Mouse (Mus musculus) bone marrow, adult 2 months (tissue): ENCODE data around the gene T. TPM values are rescaled to one million over a fixed set of nuclear protein-coding genes. Genes with fewer than 3 reads are reported as not detected.

Source experiments
- H3K27ac ChIP-seq: fragments of 200-500 bp; 2 replicates; pipeline ENCODE4 v1.5.1; 2012; ENCODE audit warnings: low read depth, mild to moderate bottlenecking, control low read depth, inconsistent platforms, low read length; ENCODE audit not compliant: control insufficient read depth, poor library complexity, insufficient read depth
- H3K4me1 ChIP-seq: fragments of 200-500 bp; 2 replicates; pipeline ENCODE4 v1.6.1; 2011; ENCODE audit warnings: low read length; ENCODE audit not compliant: control insufficient read depth, insufficient read depth
- H3K4me3 ChIP-seq: fragments of 200-500 bp; replicated peaks from 2 replicates; pipeline ENCODE3; 2011; ENCODE audit warnings: mild to moderate bottlenecking, low read depth, low read length, control low read depth; ENCODE audit not compliant: control insufficient read depth
- CTCF ChIP-seq: fragments of 200-500 bp; IDR thresholded peaks from 2 replicates; pipeline ENCODE4 v1.5.1; 2011; ENCODE audit warnings: low read length, control low read depth; ENCODE audit not compliant: control insufficient read depth, insufficient read depth
- POLR2A ChIP-seq: fragments of 200-500 bp; IDR thresholded peaks from 2 replicates; pipeline ENCODE4 v1.6.1; 2011; ENCODE audit warnings: low read depth, mild to moderate bottlenecking, control low read depth, low read length, borderline replicate concordance; ENCODE audit not compliant: control insufficient read depth
- WGBS: fragments of 180-500 bp; shearing (Covaris S2); methylation state at CpG from one replicate; pipeline ENCODE4 v1.1.7; 2018; 5-methylcytosine and 5-hydroxymethylcytosine counted together
- polyA plus RNA-seq: library from polyadenylated mRNA; stranded (reverse); fragments of >200 nt; gene quantifications from 2 replicates; pipeline ENCODE4 v1.2.4, GENCODE M21; 2011; ENCODE audit warnings: low replicate concordance; ENCODE audit not compliant: missing spikeins, insufficient read depth, insufficient read length

T gene
- polyA plus RNA-seq, 1 experiment, result not detected

- 82% methylated on average over 7 of the region's 7 CpGs for WGBS
- Histone ChIP-seq H3K4me1 (no peaks in the 10 kb centered on the region), H3K27ac (no peak overlapping the region), H3K4me3 (no peak overlapping the region)
- TF ChIP-seq CTCF (no peak), POLR2A (no peak)
Measured at GRCm38 (mm10) chr17:8482876-8483275, 48.7 kb downstream of the T start.

DNA sequence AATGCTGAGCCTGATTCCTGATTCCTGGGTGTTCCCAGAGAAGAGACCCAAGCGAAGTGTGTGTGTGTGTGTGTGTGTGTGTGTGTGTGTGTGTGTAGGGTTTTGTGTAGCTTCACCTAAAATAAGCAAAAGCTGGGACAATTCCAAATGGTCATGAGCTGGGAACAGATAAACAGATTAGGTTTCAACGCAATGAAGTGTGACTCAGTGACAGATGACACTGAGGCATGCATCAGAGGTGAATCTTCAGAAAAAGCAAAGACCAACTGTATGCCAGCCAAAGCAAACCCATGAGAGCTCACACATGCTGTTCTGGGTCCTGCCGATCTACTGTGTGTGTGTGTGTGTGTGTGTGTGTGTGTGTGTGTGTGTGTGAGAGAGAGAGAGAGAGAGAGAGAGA lies 50.0 kb downstream of the T start:
- 77% methylated on average over 3 of the region's 3 CpGs for WGBS
- TF ChIP-seq CTCF (no peak), POLR2A (no peak)
- no peak overlapping the region for H3K4me3 ChIP-seq

GRCm38 (mm10) chr17:8485146-8485545 lies 50.9 kb downstream of the T start:
- no peak overlapping the region for H3K4me3 ChIP-seq
- no peaks in the 10 kb centered on the region for H3K4me1 ChIP-seq
- TF ChIP-seq CTCF, result no peak
- TF ChIP-seq POLR2A, result no peak
- H3K27ac ChIP-seq, result no peak overlapping the region

More for the DNA sequence above, 50.0 kb downstream of the T start:
- Histone ChIP-seq H3K4me1 (no peaks in the 10 kb centered on the region), H3K27ac (no peak overlapping the region)

GRCm38 (mm10) chr17:8487824-8488223 lies 53.6 kb downstream of the T start:
- Histone ChIP-seq H3K27ac (no peak overlapping the region), H3K4me1 (no peaks in the 10 kb centered on the region), H3K4me3 (no peak overlapping the region)
- WGBS, result 65% methylated on average over 12 of the region's 12 CpGs
- TF ChIP-seq POLR2A (no peak), CTCF (no peak)

GRCm38 (mm10) chr17:8490971-8491370 lies 56.7 kb downstream of the T start:
- no peak overlapping the region for H3K4me3 ChIP-seq
- no peak overlapping the region for H3K27ac ChIP-seq
- H3K4me1 ChIP-seq, result no peaks in the 10 kb centered on the region
- 89% methylated on average over 5 of the region's 5 CpGs for WGBS
- TF ChIP-seq CTCF (no peak), POLR2A (no peak)

Other genes starting within 250 kb of the T start
- gene Ccr6, start 198.4 kb upstream of the T start, polyA plus RNA-seq, result not detected in 2 replicates
- 26.7 and 40.1 TPM in 2 replicates for gene Mpc1, start 151.5 kb upstream of the T start, polyA plus RNA-seq
- 11.9 and 17.9 TPM in 2 replicates for gene Sft2d1, start 123.3 kb upstream of the T start, polyA plus RNA-seq
- gene Prr18, start 97.0 kb upstream of the T start, polyA plus RNA-seq, result not detected in 2 replicates
- not detected in 2 replicates for gene T2, start 78.4 kb upstream of the T start, polyA plus RNA-seq
- 3.0 and 5.5 TPM in 2 replicates for gene Pde10a, start 90.9 kb downstream of the T start, polyA plus RNA-seq
- gene Gm17087, start 132.5 kb downstream of the T start, polyA plus RNA-seq, result not detected in 2 replicates